In the genomic region with DNA sequence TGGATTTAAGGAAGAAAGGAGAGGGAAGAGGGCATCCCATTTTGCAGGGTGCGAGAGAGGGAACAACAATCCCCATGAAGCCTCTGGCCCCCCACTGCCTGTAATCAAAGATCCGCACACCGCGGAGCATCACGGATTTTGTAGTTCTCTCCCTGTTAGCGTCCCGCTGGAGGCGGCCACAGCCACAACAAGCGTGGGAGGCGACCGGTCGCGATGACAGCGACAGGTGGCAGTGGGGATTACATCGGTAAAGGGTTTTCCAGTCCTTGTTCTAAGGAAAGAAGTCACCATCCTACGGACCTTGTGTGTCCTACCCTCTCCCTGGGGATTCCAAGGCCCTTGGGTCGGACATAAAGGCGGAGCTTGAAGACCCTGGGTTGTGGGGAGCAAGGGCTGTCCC, we compare ENCODE assay signal across 9 mouse cellular contexts. TPM values are rescaled to one million over a fixed set of nuclear protein-coding genes. Genes with fewer than 3 reads are reported as not detected.
DNase-seq lines count a peak whose midpoint lies in the region; ATAC-seq lines count a peak whose summit lies in the region.
"Had no signal": no experiment of that assay in that cellular context is flagged by ENCODE, and none has a peak within 500 bp of the region (broad histone marks: within the 10 kb centered on the region; RNA-seq: fewer than 3 reads in every experiment).

No protein-coding gene starts in this region.

- H3K27ac ChIP-seq in kidney, embryonic 15.5 days: no peak overlapping the region
- peak overlapping the region; percentile 62; the same call in 1 of the 2 replicates for H3K27ac ChIP-seq in forebrain, embryonic 15.5 days (replicated peaks)
- no peak overlapping the region for H3K27ac ChIP-seq in intestine, embryonic 15.5 days
- H3K27ac ChIP-seq in liver, embryonic 12.5 days: no peak overlapping the region
- H3K27ac ChIP-seq in neural tube, embryonic 15.5 days (replicated peaks): peak overlapping the region; percentile 78

- peaks cover 46% of the 10 kb centered on the region for H3K4me1 ChIP-seq in kidney, embryonic 15.5 days
- peaks cover 42% of the 10 kb centered on the region for H3K4me1 ChIP-seq in forebrain, embryonic 15.5 days
- peaks cover 29% of the 10 kb centered on the region for H3K4me1 ChIP-seq in intestine, embryonic 15.5 days (replicated peaks)
- peaks cover 33% of the 10 kb centered on the region for H3K4me1 ChIP-seq in liver, embryonic 12.5 days
- H3K4me1 ChIP-seq in neural tube, embryonic 15.5 days: peaks cover 50% of the 10 kb centered on the region

- H3K4me3 ChIP-seq in kidney, embryonic 15.5 days (replicated peaks): peak overlapping the region; percentile 34
- peak overlapping the region; percentile 64 for H3K4me3 ChIP-seq in forebrain, embryonic 15.5 days
- peak overlapping the region; percentile 17 for H3K4me3 ChIP-seq in intestine, embryonic 15.5 days (replicated peaks)
- 0 out of 2 replicates have a peak overlapping the region, but pooled peaks have one; percentile 0 for H3K4me3 ChIP-seq in liver, embryonic 12.5 days
- peak overlapping the region; percentile 73 for H3K4me3 ChIP-seq in neural tube, embryonic 15.5 days (replicated peaks)

- WGBS in kidney, embryonic 15.5 days: under 1% methylated on average over 18 of the region's 18 CpGs
- WGBS in forebrain, embryonic 15.5 days: 0% methylated on average over 18 of the region's 18 CpGs
- 1% methylated on average over 18 of the region's 18 CpGs for WGBS in intestine, embryonic 15.5 days
- under 1% methylated on average over 18 of the region's 18 CpGs for WGBS in liver, embryonic 12.5 days (ENCODE audit: insufficient replicate concordance)
- WGBS in neural tube, embryonic 15.5 days: 2% methylated on average over 18 of the region's 18 CpGs

- H3K27me3 ChIP-seq in kidney, embryonic 15.5 days: peaks cover 80% of the 10 kb centered on the region
- peaks cover 16% of the 10 kb centered on the region; the same call in 1 of the 2 replicates for H3K27me3 ChIP-seq in forebrain, embryonic 15.5 days
- H3K27me3 ChIP-seq in intestine, embryonic 15.5 days (replicated peaks): peaks cover 55% of the 10 kb centered on the region
- H3K27me3 ChIP-seq in liver, embryonic 12.5 days (replicated peaks): peaks cover 87% of the 10 kb centered on the region
- H3K27me3 ChIP-seq in neural tube, embryonic 15.5 days (replicated peaks): 0 out of 2 replicates have a peak, but pooled peaks cover 3% of the 10 kb centered on the region

- no peak for DNase-seq in kidney, adult 11 months
- DNase-seq in ovary, postnatal 10 days (ENCODE audit: low spot score): no peak

- no peaks in the 10 kb centered on the region for H3K9me3 ChIP-seq in kidney, embryonic 15.5 days (replicated peaks)
- H3K9me3 ChIP-seq in forebrain, embryonic 15.5 days: no peaks in the 10 kb centered on the region
- no peaks in the 10 kb centered on the region for H3K9me3 ChIP-seq in intestine, embryonic 15.5 days
- no peaks in the 10 kb centered on the region; the same call in 1 of the 2 replicates for H3K9me3 ChIP-seq in liver, embryonic 12.5 days (replicated peaks)
- no peaks in the 10 kb centered on the region for H3K9me3 ChIP-seq in neural tube, embryonic 15.5 days (replicated peaks)

- 0 out of 2 replicates have a peak overlapping the region, but pooled peaks have one; percentile 7 for H3K9ac ChIP-seq in kidney, embryonic 15.5 days
- H3K9ac ChIP-seq in forebrain, embryonic 15.5 days (replicated peaks): peak overlapping the region; percentile 51
- no peak overlapping the region for H3K9ac ChIP-seq in intestine, embryonic 15.5 days
- H3K9ac ChIP-seq in liver, embryonic 12.5 days: no peak overlapping the region
- H3K9ac ChIP-seq in neural tube, embryonic 15.5 days (replicated peaks): peak overlapping the region; percentile 53

- H3K36me3 ChIP-seq in kidney, embryonic 15.5 days: no peaks in the 10 kb centered on the region
- no peaks in the 10 kb centered on the region for H3K36me3 ChIP-seq in forebrain, embryonic 15.5 days
- H3K36me3 ChIP-seq in intestine, embryonic 15.5 days: no peaks in the 10 kb centered on the region
- no peaks in the 10 kb centered on the region for H3K36me3 ChIP-seq in liver, embryonic 12.5 days
- no peaks in the 10 kb centered on the region for H3K36me3 ChIP-seq in neural tube, embryonic 15.5 days
- H3K36me3 ChIP-seq: G1E had no signal

- H3K4me2 ChIP-seq in kidney, embryonic 15.5 days: peak overlapping the region; percentile 61
- peak overlapping the region; percentile 97 for H3K4me2 ChIP-seq in forebrain, embryonic 15.5 days (replicated peaks)
- peak overlapping the region; percentile 40 for H3K4me2 ChIP-seq in intestine, embryonic 15.5 days (replicated peaks)
- peak overlapping the region; percentile 41 for H3K4me2 ChIP-seq in liver, embryonic 12.5 days
- H3K4me2 ChIP-seq in neural tube, embryonic 15.5 days: peak overlapping the region; percentile 90

- no peak for ATAC-seq in kidney, embryonic 15.5 days (replicated peaks; ENCODE audit: low FRiP score)
- ATAC-seq in cerebellum, adult (ENCODE audit: insufficient number of reproducible peaks, low FRiP score, low TSS enrichment): peak; percentile 49; the same call in 1 of the 2 replicates
- peak; percentile 36 for ATAC-seq in forebrain, embryonic 15.5 days (replicated peaks)
- ATAC-seq in intestine, embryonic 15.5 days: no peak
- ATAC-seq in liver, embryonic 12.5 days: no peak
- ATAC-seq in neural tube, embryonic 15.5 days (ENCODE audit: low FRiP score): peak; percentile 35; the same call in 1 of the 2 replicates

RNA-seq across cellular contexts. Expression of a gene that starts 3.5 kb away (rescaled TPM):
- 0.17 and 0.30 TPM in 2 replicates for polyA plus RNA-seq in kidney, embryonic 15.5 days (2015; fragmentation: Nextera tagmentation; extraction: Ambion mirVana)
- 2.6 and 3.3 TPM in 2 replicates for polyA plus RNA-seq in forebrain, embryonic 15.5 days (2015; fragmentation: Nextera tagmentation; extraction: Ambion mirVana)
- 0.27 and 0.36 TPM in 2 replicates for polyA plus RNA-seq in intestine, embryonic 15.5 days (2015; fragmentation: Nextera tagmentation; extraction: Ambion mirVana)
- 0.13 and 0.24 TPM in 2 replicates for polyA plus RNA-seq in liver, embryonic 12.5 days (2016; fragmentation: Nextera tagmentation; extraction: Ambion mirVana)
- polyA plus RNA-seq in neural tube, embryonic 15.5 days (2015; fragmentation: Nextera tagmentation; extraction: Ambion mirVana): 7.2 and 8.0 TPM in 2 replicates
- polyA plus RNA-seq: G1E had no signal

RNA-seq across cellular contexts. Expression of a gene that starts 14.8 kb away (rescaled TPM):
- polyA plus RNA-seq in kidney, embryonic 15.5 days (2015; fragmentation: Nextera tagmentation; extraction: Ambion mirVana): 30.3 and 33.2 TPM in 2 replicates
- 1.0 and 1.6 TPM in 2 replicates for polyA plus RNA-seq in forebrain, embryonic 15.5 days (2015; fragmentation: Nextera tagmentation; extraction: Ambion mirVana)
- polyA plus RNA-seq in intestine, embryonic 15.5 days (2015; fragmentation: Nextera tagmentation; extraction: Ambion mirVana): 3.1 and 3.6 TPM in 2 replicates
- 2.5 and 3.1 TPM in 2 replicates for polyA plus RNA-seq in liver, embryonic 12.5 days (2016; fragmentation: Nextera tagmentation; extraction: Ambion mirVana)
- polyA plus RNA-seq in neural tube, embryonic 15.5 days (2015; fragmentation: Nextera tagmentation; extraction: Ambion mirVana): 1.1 and 4.9 TPM in 2 replicates

RNA-seq across cellular contexts. Expression of a gene that starts 33.2 kb away (rescaled TPM):
- 74.6 and 76.8 TPM in 2 replicates for polyA plus RNA-seq in kidney, embryonic 15.5 days (2015; fragmentation: Nextera tagmentation; extraction: Ambion mirVana)
- polyA plus RNA-seq in forebrain, embryonic 15.5 days (2015; fragmentation: Nextera tagmentation; extraction: Ambion mirVana): 70.5 and 79.5 TPM in 2 replicates
- 66.3 and 69.5 TPM in 2 replicates for polyA plus RNA-seq in intestine, embryonic 15.5 days (2015; fragmentation: Nextera tagmentation; extraction: Ambion mirVana)
- polyA plus RNA-seq in liver, embryonic 12.5 days (2016; fragmentation: Nextera tagmentation; extraction: Ambion mirVana): 51.9 and 54.1 TPM in 2 replicates
- 54.0 and 62.0 TPM in 2 replicates for polyA plus RNA-seq in neural tube, embryonic 15.5 days (2015; fragmentation: Nextera tagmentation; extraction: Ambion mirVana)

RNA-seq across cellular contexts. Expression of a gene that starts 38.3 kb away (rescaled TPM):
- 95.4 and 101 TPM in 2 replicates for polyA plus RNA-seq in kidney, embryonic 15.5 days (2015; fragmentation: Nextera tagmentation; extraction: Ambion mirVana)
- polyA plus RNA-seq in forebrain, embryonic 15.5 days (2015; fragmentation: Nextera tagmentation; extraction: Ambion mirVana): 46.9 and 54.1 TPM in 2 replicates
- polyA plus RNA-seq in intestine, embryonic 15.5 days (2015; fragmentation: Nextera tagmentation; extraction: Ambion mirVana): 72.0 and 76.0 TPM in 2 replicates
- 94.2 and 94.3 TPM in 2 replicates for polyA plus RNA-seq in liver, embryonic 12.5 days (2016; fragmentation: Nextera tagmentation; extraction: Ambion mirVana)
- 18.8 and 38.9 TPM in 2 replicates for polyA plus RNA-seq in neural tube, embryonic 15.5 days (2015; fragmentation: Nextera tagmentation; extraction: Ambion mirVana)

RNA-seq across cellular contexts. Expression of a gene that starts 55.1 kb away (rescaled TPM):
- 0.16 TPM in 1 of 2 replicates, not detected in the other for polyA plus RNA-seq in kidney, embryonic 15.5 days (2015; fragmentation: Nextera tagmentation; extraction: Ambion mirVana)
- not detected in 2 replicates for polyA plus RNA-seq in forebrain, embryonic 15.5 days (2015; fragmentation: Nextera tagmentation; extraction: Ambion mirVana)
- polyA plus RNA-seq in intestine, embryonic 15.5 days (2015; fragmentation: Nextera tagmentation; extraction: Ambion mirVana): 0.25 and 0.43 TPM in 2 replicates
- polyA plus RNA-seq in liver, embryonic 12.5 days (2016; fragmentation: Nextera tagmentation; extraction: Ambion mirVana): 0.08 TPM in 1 of 2 replicates, not detected in the other
- polyA plus RNA-seq in neural tube, embryonic 15.5 days (2015; fragmentation: Nextera tagmentation; extraction: Ambion mirVana): 7.5 TPM in 1 of 2 replicates, not detected in the other
- polyA plus RNA-seq: G1E had no signal

Comparison
In these comparisons a context has a peak if more than half of its experiments do, and no peak if none do; other contexts are left out.
1. ATAC-seq: peak in cerebellum, adult (single experiment), forebrain, embryonic 15.5 days (single experiment) and neural tube, embryonic 15.5 days (single experiment); none in kidney, embryonic 15.5 days (single experiment), intestine, embryonic 15.5 days (single experiment) and liver, embryonic 12.5 days (single experiment).
2. H3K27ac ChIP-seq: peak in forebrain, embryonic 15.5 days (single experiment) and neural tube, embryonic 15.5 days (single experiment); none in kidney, embryonic 15.5 days (single experiment), intestine, embryonic 15.5 days (single experiment) and liver, embryonic 12.5 days (single experiment).
3. H3K4me2 ChIP-seq: peak in every context shown above with its lines; median percentile 97 in forebrain, embryonic 15.5 days; 90 in neural tube, embryonic 15.5 days; 61 in kidney, embryonic 15.5 days; 41 in liver, embryonic 12.5 days; 40 in intestine, embryonic 15.5 days.
4. H3K4me3 ChIP-seq: peak in every context shown above with its lines; median percentile 73 in neural tube, embryonic 15.5 days; 64 in forebrain, embryonic 15.5 days; 34 in kidney, embryonic 15.5 days; 17 in intestine, embryonic 15.5 days; 0 in liver, embryonic 12.5 days.
5. H3K9ac ChIP-seq: peak in kidney, embryonic 15.5 days (single experiment), forebrain, embryonic 15.5 days (single experiment) and neural tube, embryonic 15.5 days (single experiment); none in intestine, embryonic 15.5 days (single experiment) and liver, embryonic 12.5 days (single experiment).